Mouse (Mus musculus) common myeloid progenitor, adult 5-6 weeks (primary cell): ENCODE measurements around the gene Inpp5d. TPM values are rescaled to one million over a fixed set of nuclear protein-coding genes. Genes with fewer than 3 reads are reported as not detected.
"Not testable (repeated sequence)": the region's sequence is repeated elsewhere in the genome, so short reads cannot be mapped to it uniquely, and the experiment has no call there.

ENCODE experiments used
- ATAC-seq: replicated peaks from 2 replicates; pipeline ENCODE4 v1.8.0; 2016; ENCODE audit warnings: low read depth, mild to moderate bottlenecking, moderate TSS enrichment, inconsistent platforms; ENCODE audit not compliant: poor library complexity, severe bottlenecking
- total RNA-seq: library from RNA; stranded (forward); fragments of 200-1000, 187-1606 nt; gene quantifications from 2 replicates; pipeline ENCODE4 v1.2.3, GENCODE M21; 2017

Inpp5d gene
- total RNA-seq, 1 experiment from 2014 or later: 87.7 TPM

GRCm38 (mm10) chr1:87650611-87651079, 30.5 kb downstream of the Inpp5d start:
- ATAC-seq: peak; percentile 62

- no peak for ATAC-seq
Observed at GRCm38 (mm10) chr1:87651436-87651835, 31.3 kb downstream of the Inpp5d start.

- ATAC-seq: no peak
Observed at GRCm38 (mm10) chr1:87655101-87655500, 35.0 kb downstream of the Inpp5d start.

GRCm38 (mm10) chr1:87658063-87658462, 38.0 kb downstream of the Inpp5d start:
- peak; percentile 52 for ATAC-seq

GRCm38 (mm10) chr1:87658485-87658884, 38.4 kb downstream of the Inpp5d start:
- ATAC-seq: no peak

GRCm38 (mm10) chr1:87658937-87659617, 39.0 kb downstream of the Inpp5d start:
- peak; percentile 73 for ATAC-seq

GRCm38 (mm10) chr1:87659618-87659960, 39.5 kb downstream of the Inpp5d start:
- ATAC-seq: no peak

GRCm38 (mm10) chr1:87660740-87661139, 40.6 kb downstream of the Inpp5d start:
- no peak for ATAC-seq

- ATAC-seq: no peak
Observed at GRCm38 (mm10) chr1:87663992-87664391, 43.9 kb downstream of the Inpp5d start.

GRCm38 (mm10) chr1:87667006-87667405, 46.9 kb downstream of the Inpp5d start:
- ATAC-seq: no peak

GRCm38 (mm10) chr1:87668300-87668699, 48.2 kb downstream of the Inpp5d start:
- ATAC-seq: no peak

- no peak for ATAC-seq
Observed at GRCm38 (mm10) chr1:87671483-87671882, 51.4 kb downstream of the Inpp5d start.

- ATAC-seq: no peak
Observed at GRCm38 (mm10) chr1:87673822-87674604, 53.9 kb downstream of the Inpp5d start.

- ATAC-seq: no peak
Observed at GRCm38 (mm10) chr1:87676006-87676405, 55.9 kb downstream of the Inpp5d start.

GRCm38 (mm10) chr1:87679089-87679488, 59.0 kb downstream of the Inpp5d start:
- ATAC-seq: no peak

- no peak for ATAC-seq
Observed at GRCm38 (mm10) chr1:87680950-87681349, 60.8 kb downstream of the Inpp5d start.

GRCm38 (mm10) chr1:87682473-87682872, 62.4 kb downstream of the Inpp5d start:
- not testable (repeated sequence) for ATAC-seq

- ATAC-seq: no peak
Observed at GRCm38 (mm10) chr1:87684071-87684470, 64.0 kb downstream of the Inpp5d start.

GRCm38 (mm10) chr1:87684791-87685190, 64.7 kb downstream of the Inpp5d start:
- no peak for ATAC-seq

- no peak for ATAC-seq
Observed at GRCm38 (mm10) chr1:87686351-87686750, 66.2 kb downstream of the Inpp5d start.

- no peak for ATAC-seq
Observed at GRCm38 (mm10) chr1:87687009-87687408, 66.9 kb downstream of the Inpp5d start.
